7 mouse cellular contexts compared by ENCODE assay signal in genomic region chr13:24965846-24966201, GRCm38 (mm10). TPM values are rescaled to one million over a fixed set of nuclear protein-coding genes. Genes with fewer than 3 reads are reported as not detected.
DNase-seq lines count a peak whose midpoint lies in the region; ATAC-seq and TF ChIP-seq lines count a peak whose summit lies in the region.

No protein-coding gene starts in this region.

- H3K4me1 ChIP-seq in lung, embryonic 16.5 days (replicated peaks; ENCODE audit: control insufficient read depth, insufficient read depth, low read length), result peaks cover 9% of the 10 kb centered on the region; the same call in 1 of the 2 replicates
- peaks cover 3% of the 10 kb centered on the region; the same call in 1 of the 2 replicates for H3K4me1 ChIP-seq in forebrain, embryonic 15.5 days
- peaks cover 4 to 16% of the 10 kb centered on the region in 2 experiments for H3K4me1 ChIP-seq in liver, embryonic 14.5 days (replicated peaks; ENCODE audit: control insufficient read depth in 2 of 2, insufficient read depth in 2 of 2, low read length in 1 of 2)
- peaks cover 3% of the 10 kb centered on the region; the same call in 1 of the 2 replicates for H3K4me1 ChIP-seq in stomach, embryonic 16.5 days (ENCODE audit: control insufficient read depth, insufficient read depth, low read length)

- TF ChIP-seq EP300 in liver, embryonic 14.5 days (IDR thresholded peaks at IDR 0.05; ENCODE audit: low read depth), result no peak

- no peaks in the 10 kb centered on the region for H3K9me3 ChIP-seq in lung, embryonic 16.5 days (ENCODE audit: control insufficient read depth, low read length)
- no peaks in the 10 kb centered on the region for H3K9me3 ChIP-seq in forebrain, embryonic 15.5 days
- no peaks in the 10 kb centered on the region for H3K9me3 ChIP-seq in liver, embryonic 14.5 days (ENCODE audit: control insufficient read depth, low read length)
- no peaks in the 10 kb centered on the region for H3K9me3 ChIP-seq in stomach, embryonic 16.5 days (replicated peaks; ENCODE audit: control insufficient read depth, low read length)

- no peak overlapping the region for H3K27ac ChIP-seq in lung, embryonic 16.5 days (ENCODE audit: low read length)
- H3K27ac ChIP-seq in forebrain, embryonic 15.5 days (replicated peaks), result no peak overlapping the region
- H3K27ac ChIP-seq in liver, embryonic 14.5 days, result no peak overlapping the region
- no peak overlapping the region for H3K27ac ChIP-seq in stomach, embryonic 16.5 days (ENCODE audit: low read length)

- no peaks in the 10 kb centered on the region for H3K36me3 ChIP-seq in lung, embryonic 16.5 days (ENCODE audit: control insufficient read depth, insufficient read depth, low read length)
- no peaks in the 10 kb centered on the region for H3K36me3 ChIP-seq in forebrain, embryonic 15.5 days
- no peaks in the 10 kb centered on the region for H3K36me3 ChIP-seq in liver, embryonic 14.5 days (replicated peaks; ENCODE audit: control insufficient read depth, insufficient read depth, low read depth)
- no peaks in the 10 kb centered on the region for H3K36me3 ChIP-seq in stomach, embryonic 16.5 days (ENCODE audit: control insufficient read depth, insufficient read depth, low read length)

- no peak for DNase-seq in lung, adult 18-20 months
- no peak for DNase-seq in liver, embryonic 14.5 days (ENCODE audit: low read depth in 3 of 3, low spot score in 3 of 3)
- no peak for DNase-seq in left cerebral cortex, postnatal 14 days (ENCODE audit: low spot score in 2 of 2)
- no peak for DNase-seq in embryo, embryonic 10 days (ENCODE audit: low spot score)

- peak overlapping the region; percentile 44; the same call in 1 of the 2 replicates for H3K9ac ChIP-seq in lung, embryonic 16.5 days (ENCODE audit: low read length)
- H3K9ac ChIP-seq in forebrain, embryonic 15.5 days (replicated peaks), result peak overlapping the region; percentile 4; the same call in 1 of the 2 replicates
- H3K9ac ChIP-seq in liver, embryonic 14.5 days (replicated peaks), result 0 out of 2 replicates have a peak overlapping the region, but pooled peaks have one; percentile 40
- H3K9ac ChIP-seq in stomach, embryonic 16.5 days (ENCODE audit: low read length), result peak overlapping the region; percentile 34

- ATAC-seq in lung, embryonic 16.5 days (ENCODE audit: low read depth), result no peak; the same call in 1 of the 2 replicates
- 0 out of 2 replicates have a peak, but pooled peaks have one; percentile 41 for ATAC-seq in forebrain, embryonic 15.5 days (replicated peaks)
- ATAC-seq in liver, embryonic 14.5 days (ENCODE audit: insufficient read depth), result no peak
- no peak for ATAC-seq in stomach, embryonic 16.5 days (ENCODE audit: insufficient read depth, low FRiP score)

- no peaks in the 10 kb centered on the region for H3K27me3 ChIP-seq in lung, embryonic 16.5 days (ENCODE audit: control insufficient read depth, insufficient read depth, low read depth, low read length)
- H3K27me3 ChIP-seq in forebrain, embryonic 15.5 days, result no peaks in the 10 kb centered on the region
- H3K27me3 ChIP-seq in liver, embryonic 14.5 days (ENCODE audit: control insufficient read depth, insufficient read depth, low read length), result no peaks in the 10 kb centered on the region
- H3K27me3 ChIP-seq in stomach, embryonic 16.5 days (ENCODE audit: control insufficient read depth, insufficient read depth, low read length), result no peaks in the 10 kb centered on the region

- peak overlapping the region; percentile 59 for H3K4me2 ChIP-seq in lung, embryonic 16.5 days (ENCODE audit: low read depth, low read length)
- H3K4me2 ChIP-seq in forebrain, embryonic 15.5 days (replicated peaks), result peak overlapping the region; percentile 39
- H3K4me2 ChIP-seq in liver, embryonic 14.5 days (ENCODE audit: low read depth), result peak overlapping the region; percentile 68
- H3K4me2 ChIP-seq in stomach, embryonic 16.5 days (ENCODE audit: low read depth, low read length), result peak overlapping the region; percentile 50

- H3K4me3 ChIP-seq in lung, embryonic 16.5 days (ENCODE audit: low read length), result peak overlapping the region; percentile 47
- H3K4me3 ChIP-seq in forebrain, embryonic 15.5 days, result peak overlapping the region; percentile 30
- peak overlapping the region; percentile 38 to 52 for H3K4me3 ChIP-seq in liver, embryonic 14.5 days (ENCODE audit: insufficient read depth in 1 of 2, low read depth in 2 of 2, low read length in 2 of 2)
- H3K4me3 ChIP-seq in stomach, embryonic 16.5 days (replicated peaks; ENCODE audit: low read length), result peak overlapping the region; percentile 38

- 26% methylated on average over 5 of the region's 5 CpGs for WGBS in lung, embryonic 16.5 days
- 39% methylated on average over 5 of the region's 5 CpGs for WGBS in forebrain, embryonic 15.5 days
- 28% methylated on average over 5 of the region's 5 CpGs for WGBS in liver, embryonic 14.5 days (ENCODE audit: insufficient replicate concordance)
- WGBS in stomach, embryonic 16.5 days, result 33% methylated on average over 5 of the region's 5 CpGs

- no peak for TF ChIP-seq CTCF in liver, embryonic 14.5 days (IDR thresholded peaks at IDR 0.05; ENCODE audit: low read depth)

- intact Hi-C loops in left cerebral cortex, postnatal 14 days (cut with DNase I), result no loop called here

RNA-seq across cellular contexts. Expression of gene Gpld1, which starts 22.9 kb away (rescaled TPM):
- 1.7 and 1.9 TPM in 2 replicates for polyA plus RNA-seq in lung, embryonic 16.5 days (2015; fragmentation: Nextera tagmentation; extraction: Ambion mirVana)
- polyA plus RNA-seq in forebrain, embryonic 15.5 days (2015; fragmentation: Nextera tagmentation; extraction: Ambion mirVana), result 0.63 and 1.5 TPM in 2 replicates
- 2.3 and 3.1 TPM in 2 replicates for polyA plus RNA-seq in liver, embryonic 14.5 days (2012; rRNA removed)
- 5.8 and 5.9 TPM in 2 replicates for polyA plus RNA-seq in liver, embryonic 14.5 days (2014; fragmentation: Nextera tagmentation; extraction: Ambion mirVana)
- polyA plus RNA-seq in stomach, embryonic 16.5 days (2015; fragmentation: Nextera tagmentation; extraction: Ambion mirVana), result 4.0 and 5.0 TPM in 2 replicates
- total RNA-seq in left cerebral cortex, postnatal 14 days (2021), result 10 to 100 TPM; 13.1 to 14.6 TPM

RNA-seq across cellular contexts. Expression of gene Aldh5a1, which starts 28.4 kb away (rescaled TPM):
- polyA plus RNA-seq in lung, embryonic 16.5 days (2015; fragmentation: Nextera tagmentation; extraction: Ambion mirVana), result 7.1 and 7.6 TPM in 2 replicates
- 7.2 and 8.1 TPM in 2 replicates for polyA plus RNA-seq in forebrain, embryonic 15.5 days (2015; fragmentation: Nextera tagmentation; extraction: Ambion mirVana)
- 2.2 and 3.1 TPM in 2 replicates for polyA plus RNA-seq in liver, embryonic 14.5 days (2012; rRNA removed)
- polyA plus RNA-seq in liver, embryonic 14.5 days (2014; fragmentation: Nextera tagmentation; extraction: Ambion mirVana), result 2.1 and 2.7 TPM in 2 replicates
- polyA plus RNA-seq in stomach, embryonic 16.5 days (2015; fragmentation: Nextera tagmentation; extraction: Ambion mirVana), result 7.6 and 7.8 TPM in 2 replicates
- total RNA-seq in left cerebral cortex, postnatal 14 days (2021), result 10 to 100 TPM; 67.1 to 71.3 TPM

RNA-seq across cellular contexts. Expression of gene Mrs2, which starts 54.4 kb away (rescaled TPM):
- polyA plus RNA-seq in lung, embryonic 16.5 days (2015; fragmentation: Nextera tagmentation; extraction: Ambion mirVana), result 14.3 and 17.9 TPM in 2 replicates
- 15.8 and 17.6 TPM in 2 replicates for polyA plus RNA-seq in forebrain, embryonic 15.5 days (2015; fragmentation: Nextera tagmentation; extraction: Ambion mirVana)
- polyA plus RNA-seq in liver, embryonic 14.5 days (2012; rRNA removed), result 4.9 and 8.4 TPM in 2 replicates
- polyA plus RNA-seq in liver, embryonic 14.5 days (2014; fragmentation: Nextera tagmentation; extraction: Ambion mirVana), result 16.6 and 17.7 TPM in 2 replicates
- 14.3 and 15.3 TPM in 2 replicates for polyA plus RNA-seq in stomach, embryonic 16.5 days (2015; fragmentation: Nextera tagmentation; extraction: Ambion mirVana)
- total RNA-seq in left cerebral cortex, postnatal 14 days (2021), result 10 to 100 TPM; 60.4 to 62.3 TPM
